ENCODE assay signal across 13 mouse cellular contexts in genomic region chr17:31033251-31033650, GRCm38 (mm10). TPM values are rescaled to one million over a fixed set of nuclear protein-coding genes. Genes with fewer than 3 reads are reported as not detected.
DNase-seq lines count a peak whose midpoint lies in the region; ATAC-seq and TF ChIP-seq lines count a peak whose summit lies in the region.
"Had no signal": no experiment of that assay in that cellular context is flagged by ENCODE, and none has a peak within 500 bp of the region (broad histone marks: within the 10 kb centered on the region; RNA-seq: fewer than 3 reads in every experiment).

No protein-coding gene starts in this region.

- H3K36me3 ChIP-seq in forebrain, embryonic 15.5 days = no peaks in the 10 kb centered on the region
- no peaks in the 10 kb centered on the region for H3K36me3 ChIP-seq in forebrain, postnatal 0 days (ENCODE audit: insufficient read depth)
- H3K36me3 ChIP-seq in midbrain, embryonic 12.5 days = no peaks in the 10 kb centered on the region
- no peaks in the 10 kb centered on the region for H3K36me3 ChIP-seq in midbrain, embryonic 15.5 days (replicated peaks)
- no peaks in the 10 kb centered on the region for H3K36me3 ChIP-seq in liver, embryonic 14.5 days (replicated peaks; ENCODE audit: control insufficient read depth, insufficient read depth, low read depth)
- H3K36me3 ChIP-seq: stomach, embryonic 15.5 days had no signal

- peak overlapping the region; percentile 14; the same call in 1 of the 2 replicates for H3K27ac ChIP-seq in forebrain, embryonic 15.5 days (replicated peaks)
- no peak overlapping the region for H3K27ac ChIP-seq in forebrain, postnatal 0 days (ENCODE audit: low read depth, low read length)
- H3K27ac ChIP-seq in midbrain, embryonic 12.5 days (replicated peaks) = 0 out of 2 replicates have a peak overlapping the region, but pooled peaks have one; percentile 52
- H3K27ac ChIP-seq in midbrain, embryonic 15.5 days = no peak overlapping the region
- peak overlapping the region; percentile 73 for H3K27ac ChIP-seq in liver, embryonic 14.5 days
- H3K27ac ChIP-seq: kidney, postnatal 0 days; stomach, embryonic 15.5 days had no signal

- no peak for ATAC-seq in forebrain, embryonic 15.5 days (replicated peaks)
- no peak for ATAC-seq in forebrain, postnatal 0 days
- no peak for ATAC-seq in midbrain, embryonic 12.5 days (ENCODE audit: low FRiP score, low read depth)
- ATAC-seq in midbrain, embryonic 15.5 days (replicated peaks) = no peak
- ATAC-seq in liver, embryonic 14.5 days (ENCODE audit: insufficient read depth) = no peak

- TF ChIP-seq CTCF in forebrain, postnatal 0 days (IDR thresholded peaks at IDR 0.05; ENCODE audit: low read depth) = no peak
- no peak for TF ChIP-seq CTCF in liver, embryonic 14.5 days (IDR thresholded peaks at IDR 0.05; ENCODE audit: low read depth)

- peaks cover 21% of the 10 kb centered on the region for H3K4me1 ChIP-seq in forebrain, embryonic 15.5 days
- no peaks in the 10 kb centered on the region for H3K4me1 ChIP-seq in forebrain, postnatal 0 days (ENCODE audit: insufficient read depth)
- H3K4me1 ChIP-seq in midbrain, embryonic 12.5 days = peaks cover 18% of the 10 kb centered on the region
- peaks cover 18% of the 10 kb centered on the region for H3K4me1 ChIP-seq in midbrain, embryonic 15.5 days
- H3K4me1 ChIP-seq in liver, embryonic 14.5 days (replicated peaks; ENCODE audit: control insufficient read depth in 2 of 2, insufficient read depth in 2 of 2, low read length in 1 of 2) = peaks cover 21 to 27% of the 10 kb centered on the region in 2 experiments
- H3K4me1 ChIP-seq: stomach, embryonic 15.5 days had no signal

- no peak for DNase-seq in forebrain, postnatal 0 days
- DNase-seq in liver, embryonic 14.5 days (ENCODE audit: low read depth in 3 of 3, low spot score in 3 of 3) = no peak
- DNase-seq in thymus, postnatal 4 days = peak; percentile 50
- no peak for DNase-seq in embryo, embryonic 9.5 days (ENCODE audit: extremely low spot score)
- no peak for DNase-seq in retina, embryonic 14.5 days (ENCODE audit: low spot score)
- DNase-seq: cerebellum, postnatal 14 days; gastrocnemius, postnatal 36 days; layer of hippocampus, postnatal 36 days had no signal

- H3K9me3 ChIP-seq in forebrain, embryonic 15.5 days = no peaks in the 10 kb centered on the region
- no peaks in the 10 kb centered on the region for H3K9me3 ChIP-seq in forebrain, postnatal 0 days (ENCODE audit: low read length)
- no peaks in the 10 kb centered on the region for H3K9me3 ChIP-seq in midbrain, embryonic 12.5 days
- no peaks in the 10 kb centered on the region for H3K9me3 ChIP-seq in midbrain, embryonic 15.5 days
- no peaks in the 10 kb centered on the region for H3K9me3 ChIP-seq in liver, embryonic 14.5 days (ENCODE audit: control insufficient read depth, low read length)
- H3K9me3 ChIP-seq: stomach, embryonic 15.5 days had no signal

- no peak overlapping the region for H3K9ac ChIP-seq in forebrain, embryonic 15.5 days (replicated peaks)
- no peak overlapping the region for H3K9ac ChIP-seq in forebrain, postnatal 0 days
- no peak overlapping the region for H3K9ac ChIP-seq in midbrain, embryonic 12.5 days (replicated peaks)
- H3K9ac ChIP-seq in midbrain, embryonic 15.5 days = no peak overlapping the region
- peak overlapping the region; percentile 27; the same call in 1 of the 2 replicates for H3K9ac ChIP-seq in liver, embryonic 14.5 days (replicated peaks)
- H3K9ac ChIP-seq: stomach, embryonic 15.5 days had no signal

- no peak overlapping the region for H3K4me3 ChIP-seq in forebrain, embryonic 15.5 days
- no peak overlapping the region for H3K4me3 ChIP-seq in forebrain, postnatal 0 days (ENCODE audit: low read depth, low read length)
- H3K4me3 ChIP-seq in midbrain, embryonic 12.5 days = no peak overlapping the region
- H3K4me3 ChIP-seq in midbrain, embryonic 15.5 days = no peak overlapping the region
- no peak overlapping the region for H3K4me3 ChIP-seq in liver, embryonic 14.5 days (ENCODE audit: insufficient read depth in 1 of 2, low read depth in 2 of 2, low read length in 2 of 2)
- H3K4me3 ChIP-seq: stomach, embryonic 15.5 days had no signal

- H3K27me3 ChIP-seq in forebrain, embryonic 15.5 days = no peaks in the 10 kb centered on the region
- no peaks in the 10 kb centered on the region for H3K27me3 ChIP-seq in forebrain, postnatal 0 days (ENCODE audit: insufficient read depth, low read length)
- H3K27me3 ChIP-seq in midbrain, embryonic 12.5 days = no peaks in the 10 kb centered on the region
- H3K27me3 ChIP-seq in midbrain, embryonic 15.5 days (replicated peaks) = no peaks in the 10 kb centered on the region
- no peaks in the 10 kb centered on the region for H3K27me3 ChIP-seq in liver, embryonic 14.5 days (ENCODE audit: control insufficient read depth, insufficient read depth, low read length)
- H3K27me3 ChIP-seq: stomach, embryonic 15.5 days had no signal

- no peak for TF ChIP-seq EP300 in liver, embryonic 14.5 days (IDR thresholded peaks at IDR 0.05; ENCODE audit: low read depth)

- WGBS in forebrain, embryonic 15.5 days = 60% methylated on average over 2 of the region's 2 CpGs
- WGBS in forebrain, postnatal 0 days = 66% methylated on average over 2 of the region's 2 CpGs
- WGBS in midbrain, embryonic 12.5 days = 64% methylated on average over 2 of the region's 2 CpGs
- 73% methylated on average over 2 of the region's 2 CpGs for WGBS in midbrain, embryonic 15.5 days
- WGBS in liver, embryonic 14.5 days (ENCODE audit: insufficient replicate concordance) = 53% methylated on average over 2 of the region's 2 CpGs

- no peak overlapping the region for H3K4me2 ChIP-seq in forebrain, embryonic 15.5 days (replicated peaks)
- H3K4me2 ChIP-seq in forebrain, postnatal 0 days (ENCODE audit: low read depth) = no peak overlapping the region
- H3K4me2 ChIP-seq in midbrain, embryonic 12.5 days (replicated peaks) = no peak overlapping the region
- H3K4me2 ChIP-seq in midbrain, embryonic 15.5 days = no peak overlapping the region
- peak overlapping the region; percentile 66 for H3K4me2 ChIP-seq in liver, embryonic 14.5 days (ENCODE audit: low read depth)
- H3K4me2 ChIP-seq: stomach, embryonic 15.5 days had no signal

RNA-seq across cellular contexts. Expression of gene Abcg1, which starts 24.2 kb away (rescaled TPM):
- 20.2 and 20.8 TPM in 2 replicates for polyA plus RNA-seq in forebrain, embryonic 15.5 days (2015; fragmentation: Nextera tagmentation; extraction: Ambion mirVana)
- total RNA-seq in forebrain, postnatal 0 days (2014; rRNA removed) = 16.8 and 24.2 TPM in 2 replicates
- 11.1 and 16.1 TPM in 2 replicates for polyA plus RNA-seq in forebrain, postnatal 0 days (2015; fragmentation: Nextera tagmentation; extraction: Ambion mirVana)
- polyA plus RNA-seq in midbrain, embryonic 12.5 days (2016; fragmentation: Nextera tagmentation; extraction: Ambion mirVana) = 14.0 and 15.3 TPM in 2 replicates
- 22.6 and 23.8 TPM in 2 replicates for polyA plus RNA-seq in midbrain, embryonic 15.5 days (2015; fragmentation: Nextera tagmentation; extraction: Ambion mirVana)
- 1.6 and 2.3 TPM in 2 replicates for polyA plus RNA-seq in liver, embryonic 14.5 days (2012; rRNA removed)
- polyA plus RNA-seq in liver, embryonic 14.5 days (2014; fragmentation: Nextera tagmentation; extraction: Ambion mirVana) = 6.1 and 6.4 TPM in 2 replicates

Comparison
In these comparisons a context has a peak if more than half of its experiments do, and no peak if none do; other contexts are left out.
1. H3K27ac ChIP-seq: peak in forebrain, embryonic 15.5 days (single experiment), midbrain, embryonic 12.5 days (single experiment) and liver, embryonic 14.5 days (single experiment); none in forebrain, postnatal 0 days (single experiment) and midbrain, embryonic 15.5 days (single experiment).